Mouse (Mus musculus): Measurements from ENCODE around the gene Tet2.

DNA sequence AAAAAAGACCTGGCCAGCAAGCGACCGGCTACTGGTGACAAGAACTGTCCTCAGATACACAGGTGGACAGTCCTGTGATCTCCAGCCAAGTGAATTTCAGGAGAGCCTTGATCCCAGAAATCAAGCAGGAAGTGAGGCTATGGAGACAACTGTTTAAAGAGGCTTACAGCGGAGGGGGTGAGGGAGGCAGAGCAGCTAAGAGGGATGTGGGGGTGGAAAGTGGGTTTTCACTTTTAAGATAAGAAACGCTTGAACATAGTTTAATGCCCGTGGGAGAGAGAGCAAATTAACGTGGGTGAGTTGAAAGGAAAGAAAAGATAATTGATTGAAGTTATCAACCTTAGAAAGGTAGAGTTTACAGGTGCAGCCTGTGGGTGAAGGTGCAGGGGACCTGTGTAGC lies 12.7 kb upstream of the Tet2 start:
- TF ChIP-seq CTCF (IDR thresholded peaks at IDR 0.05) (no peak), EP300 (IDR thresholded peaks at IDR 0.05) (no peak)

All from lung, postnatal 0 days (tissue).